Mouse (Mus musculus) forebrain, postnatal 0 days (tissue): ENCODE measurements around the gene Slc6a11. TPM values are rescaled to one million over a fixed set of nuclear protein-coding genes. Genes with fewer than 3 reads are reported as not detected.
A peak's percentile ranks its signal among the peaks of the same experiment; 100 is the strongest.

Source experiments
- ATAC-seq: fragments of 200-750 bp; cut with Nextera tagmentation; 2 replicates; pipeline ENCODE4 v1.8.0; 2017; ENCODE audit warnings: mild to moderate bottlenecking, moderate library complexity
- DNase-seq: peaks from one replicate; pipeline ENCODE4 v3.0.0-alpha.2; 2015
- H3K27ac ChIP-seq: fragments of 300-500 bp; sonication (generic); 2 replicates; pipeline ENCODE4 v1.5.1; 2014; ENCODE audit warnings: low read depth, mild to moderate bottlenecking, antibody characterized with exemption, low read length, moderate library complexity, mixed read lengths
- H3K27me3 ChIP-seq: fragments of 300-500 bp; sonication (generic); 2 replicates; pipeline ENCODE4 v1.6.1; 2014; ENCODE audit warnings: mild to moderate bottlenecking, low read length, mixed read lengths; ENCODE audit not compliant: insufficient read depth
- H3K36me3 ChIP-seq: fragments of 300-500 bp; sonication (generic); 2 replicates; pipeline ENCODE4 v1.6.1; 2014; ENCODE audit warnings: mild to moderate bottlenecking, moderate library complexity; ENCODE audit not compliant: insufficient read depth
- H3K4me1 ChIP-seq: fragments of 300-500 bp; sonication (generic); 2 replicates; pipeline ENCODE4 v1.6.1; 2014; ENCODE audit warnings: antibody characterized with exemption; ENCODE audit not compliant: insufficient read depth
- H3K4me2 ChIP-seq: fragments of 300-500 bp; sonication (generic); 2 replicates; pipeline ENCODE4 v1.6.1; 2014; ENCODE audit warnings: low read depth, mild to moderate bottlenecking, moderate library complexity
- H3K4me3 ChIP-seq: fragments of 300-500 bp; sonication (generic); 2 replicates; pipeline ENCODE4 v1.5.1; 2014; ENCODE audit warnings: low read depth, low read length, mixed read lengths
- H3K9ac ChIP-seq: fragments of 300-500 bp; sonication (generic); 2 replicates; pipeline ENCODE4 v1.6.1; 2014; ENCODE audit warnings: mild to moderate bottlenecking
- H3K9me3 ChIP-seq: fragments of 300-500 bp; sonication (generic); 2 replicates; pipeline ENCODE4 v1.6.1; 2016; ENCODE audit warnings: low read length
- CTCF ChIP-seq: sonication (generic); IDR thresholded peaks from 2 replicates; pipeline ENCODE4 v1.5.1; 2016; ENCODE audit warnings: antibody characterized with exemption, control low read depth, low read depth
- WGBS: fragments of 180-500 bp; shearing (Covaris S2); extraction: QIAGEN DNeasy Blood & Tissue Kit; methylation state at CpG from one replicate; pipeline ENCODE4 v1.1.7; 2014; 5-methylcytosine and 5-hydroxymethylcytosine counted together
- polyA plus RNA-seq: library from polyadenylated mRNA; unstranded; fragments of >200 nt; fragmentation: Nextera tagmentation; extraction: Ambion mirVana; gene quantifications from 2 replicates; pipeline ENCODE4 v1.2.1, GENCODE M21; 2015
- total RNA-seq: library from RNA; depleted of rRNA; stranded (reverse); fragments of >200 nt; gene quantifications from 2 replicates; pipeline ENCODE4 v1.2.3, GENCODE M21; 2014

The Slc6a11 gene
- total and polyA plus RNA-seq, 2 experiments from 2014 or later = 62.9 to 86.9 TPM

DNA sequence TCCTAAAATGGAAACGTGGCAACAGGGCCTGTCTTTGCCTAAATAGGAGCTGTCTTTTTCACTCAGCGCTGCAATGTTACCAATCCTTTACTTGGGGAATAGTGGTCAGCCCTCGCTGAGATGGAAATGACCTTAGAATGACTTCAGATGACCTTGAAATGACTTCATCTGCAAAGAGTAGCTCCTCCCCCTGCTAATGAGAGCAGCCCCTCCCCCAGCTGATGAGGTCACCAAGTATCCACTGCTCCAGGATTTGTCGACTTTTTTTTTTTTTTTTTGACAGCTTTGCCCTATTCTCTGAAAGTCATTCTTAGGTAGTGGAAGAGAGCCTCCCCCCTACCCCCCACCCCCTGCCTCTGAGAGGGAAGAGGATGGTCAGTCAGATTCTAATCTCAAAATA, 154.4 kb downstream of the Slc6a11 start:
- no peaks in the 10 kb centered on the region for H3K27me3 ChIP-seq
- DNase-seq = no peak
- no peaks in the 10 kb centered on the region for H3K36me3 ChIP-seq
- no peaks in the 10 kb centered on the region for H3K9me3 ChIP-seq
- H3K9ac ChIP-seq = peak overlapping the region; percentile 42; the same call in 1 of the 2 replicates
- ATAC-seq = no peak
- no peak for TF ChIP-seq CTCF
- H3K4me1 ChIP-seq = peaks cover 41% of the 10 kb centered on the region
- peak overlapping the region; percentile 6; the same call in 1 of the 2 replicates for H3K4me3 ChIP-seq
- H3K4me2 ChIP-seq = peak overlapping the region; percentile 65
- peak overlapping the region; percentile 89 for H3K27ac ChIP-seq
- WGBS = 34% methylated on average over 4 of the region's 4 CpGs

DNA sequence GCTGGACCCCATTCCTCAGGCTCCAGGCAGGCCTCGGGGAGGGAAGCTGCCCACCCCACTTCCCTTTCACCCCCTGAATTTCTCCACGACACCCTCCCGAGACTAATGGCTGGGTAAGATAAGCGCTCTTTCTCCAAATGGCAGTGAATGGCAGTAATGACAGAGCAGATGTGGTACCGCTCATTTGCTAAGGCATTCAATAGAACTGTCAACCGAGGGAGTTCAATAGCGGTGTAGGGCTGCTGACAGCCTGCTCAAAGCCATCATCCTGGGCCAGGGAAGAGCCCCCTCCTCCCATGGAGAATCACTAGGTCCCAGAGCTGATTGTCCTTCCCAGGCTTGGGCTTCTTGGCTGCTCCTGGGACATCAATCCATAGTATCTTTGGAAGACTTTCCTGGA, 158.1 kb downstream of the Slc6a11 start:
- H3K27ac ChIP-seq = peak overlapping the region; percentile 87
- no peaks in the 10 kb centered on the region for H3K27me3 ChIP-seq
- WGBS = 8% methylated on average over 7 of the region's 7 CpGs
- peak; percentile 81 for ATAC-seq
- TF ChIP-seq CTCF = no peak
- no peaks in the 10 kb centered on the region for H3K9me3 ChIP-seq
- peaks cover 73% of the 10 kb centered on the region for H3K4me1 ChIP-seq
- no peaks in the 10 kb centered on the region for H3K36me3 ChIP-seq
- DNase-seq = peak; percentile 68
- peak overlapping the region; percentile 23; the same call in 1 of the 2 replicates for H3K4me2 ChIP-seq
- H3K4me3 ChIP-seq = no peak overlapping the region
- H3K9ac ChIP-seq = no peak overlapping the region; the same call in 1 of the 2 replicates

DNA sequence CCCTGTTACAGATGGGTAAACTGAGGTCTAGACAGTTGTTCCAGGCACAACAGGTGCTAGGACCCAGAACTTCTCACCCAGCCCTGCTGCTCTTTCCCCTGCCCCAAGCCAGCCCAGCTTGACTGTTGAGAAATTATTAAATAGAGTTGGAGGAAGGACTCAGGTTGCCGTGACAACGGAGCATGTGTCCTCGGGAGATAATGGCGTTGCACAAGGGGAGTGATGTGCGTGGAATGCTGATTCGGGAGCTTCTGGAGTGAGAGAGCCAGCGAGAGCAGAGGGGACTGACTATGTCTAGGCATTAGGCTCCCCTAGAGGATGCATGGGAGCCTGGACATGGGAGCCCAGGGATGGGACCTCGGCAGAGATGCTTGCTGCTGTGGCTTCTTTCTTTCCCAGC, 159.1 kb downstream of the Slc6a11 start:
- Histone ChIP-seq H3K9me3 (no peaks in the 10 kb centered on the region), H3K27me3 (no peaks in the 10 kb centered on the region), H3K27ac (peak overlapping the region; percentile 87), H3K4me3 (no peak overlapping the region), H3K9ac (peak overlapping the region; percentile 35), H3K36me3 (no peaks in the 10 kb centered on the region), H3K4me1 (peaks cover 72% of the 10 kb centered on the region), H3K4me2 (peak overlapping the region; percentile 27)
- TF ChIP-seq CTCF = peak; percentile 23
- 8% methylated on average over 8 of the region's 8 CpGs for WGBS
- peak; percentile 87 for DNase-seq
- peak; percentile 82 for ATAC-seq

DNA sequence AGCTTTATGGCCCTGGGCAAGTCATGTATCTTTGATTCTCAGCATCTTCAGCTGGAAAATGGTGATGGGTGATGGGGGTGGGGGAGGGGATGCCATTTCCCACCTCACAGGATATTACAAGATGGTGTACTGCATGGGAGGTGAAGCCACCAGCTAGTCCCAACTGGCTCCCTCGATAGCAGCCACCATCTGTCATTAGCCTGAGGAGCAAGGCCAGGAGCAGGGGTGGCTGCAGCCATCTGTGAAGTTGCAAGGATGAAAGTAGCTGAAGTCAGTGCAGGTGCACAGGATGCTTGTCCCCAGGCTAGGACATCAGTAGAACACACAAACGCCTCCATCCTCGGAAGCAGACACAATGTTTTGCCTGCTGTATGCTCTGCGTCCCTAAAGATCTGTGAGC, 159.9 kb downstream of the Slc6a11 start:
- peak overlapping the region; percentile 13; the same call in 1 of the 2 replicates for H3K4me2 ChIP-seq
- 26% methylated on average over 4 of the region's 4 CpGs for WGBS
- ATAC-seq (no peak), DNase-seq (no peak)
- H3K4me3 ChIP-seq = no peak overlapping the region
- peaks cover 66% of the 10 kb centered on the region for H3K4me1 ChIP-seq
- H3K27me3 ChIP-seq = no peaks in the 10 kb centered on the region
- TF ChIP-seq CTCF = no peak
- H3K9ac ChIP-seq = no peak overlapping the region; the same call in 1 of the 2 replicates
- no peaks in the 10 kb centered on the region for H3K9me3 ChIP-seq
- peak overlapping the region; percentile 87 for H3K27ac ChIP-seq
- H3K36me3 ChIP-seq = no peaks in the 10 kb centered on the region

DNA sequence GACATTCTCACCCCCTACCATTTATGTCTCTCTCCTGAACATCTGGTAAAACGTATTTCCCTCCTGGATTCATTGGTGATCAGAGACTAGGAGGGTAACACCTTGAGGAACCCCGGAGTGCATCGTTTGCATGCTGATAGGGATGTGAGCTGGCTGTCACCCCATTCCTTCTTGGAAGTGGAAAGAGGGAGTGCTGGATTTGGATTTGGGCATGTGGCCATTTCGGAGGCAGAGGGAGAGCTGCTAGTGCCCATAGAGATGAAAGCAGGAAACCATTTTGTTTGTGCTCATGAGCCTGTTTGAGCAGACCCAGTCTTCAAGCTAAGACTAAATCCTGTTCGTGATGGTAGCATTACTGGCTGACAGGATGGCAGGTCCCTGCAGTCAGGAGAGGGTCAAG, 160.4 kb downstream of the Slc6a11 start:
- H3K36me3 ChIP-seq = no peaks in the 10 kb centered on the region
- H3K9me3 ChIP-seq = no peaks in the 10 kb centered on the region
- no peak overlapping the region for H3K4me2 ChIP-seq
- WGBS = 21% methylated on average over 5 of the region's 5 CpGs
- no peak overlapping the region for H3K4me3 ChIP-seq
- H3K9ac ChIP-seq = no peak overlapping the region; the same call in 1 of the 2 replicates
- peaks cover 65% of the 10 kb centered on the region for H3K4me1 ChIP-seq
- peak; percentile 59 for DNase-seq
- no peak for TF ChIP-seq CTCF
- peak overlapping the region; percentile 87 for H3K27ac ChIP-seq
- no peaks in the 10 kb centered on the region for H3K27me3 ChIP-seq
- no peak for ATAC-seq

DNA sequence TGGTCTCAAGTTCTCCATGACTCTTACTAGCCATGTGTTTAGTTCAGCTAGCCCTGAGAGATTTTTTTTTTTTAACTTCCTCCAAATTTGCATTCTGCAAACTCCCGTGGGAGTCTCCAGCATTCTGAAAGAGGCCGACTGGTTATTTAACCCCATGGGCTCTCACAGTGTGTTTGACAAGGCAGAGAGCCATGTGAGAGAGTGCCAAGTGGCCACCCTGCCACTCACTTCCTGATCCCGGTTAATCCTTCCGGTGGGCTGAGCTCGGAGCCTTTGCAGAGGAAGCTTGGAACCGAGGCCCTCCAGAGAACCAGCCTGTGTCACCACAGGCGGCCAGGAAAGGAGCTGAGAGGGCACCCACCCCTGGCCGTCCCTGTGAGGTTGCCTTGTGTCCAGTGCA, 162.5 kb downstream of the Slc6a11 start:
- no peak for TF ChIP-seq CTCF
- Histone ChIP-seq H3K4me2 (no peak overlapping the region), H3K4me1 (peaks cover 76% of the 10 kb centered on the region), H3K4me3 (no peak overlapping the region), H3K27ac (peak overlapping the region; percentile 55), H3K9me3 (no peaks in the 10 kb centered on the region), H3K27me3 (no peaks in the 10 kb centered on the region), H3K36me3 (no peaks in the 10 kb centered on the region), H3K9ac (no peak overlapping the region)
- 20% methylated on average over 8 of the region's 8 CpGs for WGBS
- DNase-seq = no peak
- ATAC-seq = no peak; the same call in 1 of the 2 replicates

DNA sequence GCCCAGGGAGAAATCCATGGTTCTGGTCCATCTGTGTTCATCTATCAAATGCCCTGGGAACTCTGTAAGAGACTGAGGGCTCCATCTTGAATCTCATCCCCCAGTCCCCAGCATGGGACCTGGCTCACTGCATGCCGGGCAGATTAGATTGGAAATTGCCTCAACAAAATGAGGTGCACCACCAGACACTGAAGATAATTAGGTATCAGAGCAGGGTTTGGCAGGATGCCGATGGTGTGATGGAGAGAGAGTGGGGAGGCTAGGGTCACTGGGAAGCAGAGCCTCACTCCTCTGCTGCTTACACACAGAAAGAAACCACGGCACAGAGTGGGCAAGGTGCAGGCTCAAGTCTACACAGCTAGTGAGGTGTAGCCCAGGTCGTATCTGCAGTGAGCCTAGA, 164.0 kb downstream of the Slc6a11 start:
- H3K27ac ChIP-seq = peak overlapping the region; percentile 35; the same call in 1 of the 2 replicates
- ATAC-seq (no peak), DNase-seq (no peak)
- H3K4me1 ChIP-seq = peaks cover 62% of the 10 kb centered on the region
- no peaks in the 10 kb centered on the region for H3K36me3 ChIP-seq
- 48% methylated on average over 4 of the region's 4 CpGs for WGBS
- no peak overlapping the region for H3K4me3 ChIP-seq
- no peak overlapping the region for H3K9ac ChIP-seq
- H3K9me3 ChIP-seq = no peaks in the 10 kb centered on the region
- no peaks in the 10 kb centered on the region for H3K27me3 ChIP-seq
- TF ChIP-seq CTCF = no peak
- H3K4me2 ChIP-seq = no peak overlapping the region
